Mouse (Mus musculus) ES-Bruce4 (cell line): ENCODE results near the gene Kcnip4.

Experiments
- CTCF ChIP-seq: IDR thresholded peaks from one replicate; pipeline ENCODE4 v1.8.1; 2011; ENCODE audit warnings: low read depth, low read length
- EP300 ChIP-seq: IDR thresholded peaks from 2 replicates; pipeline ENCODE4 v1.6.1; 2011; ENCODE audit warnings: low read depth, low read length; ENCODE audit not compliant: insufficient read depth
- POLR2A ChIP-seq: IDR thresholded peaks from one replicate; pipeline ENCODE4 v1.8.1; 2011; ENCODE audit warnings: low read length; ENCODE audit not compliant: insufficient read depth

GRCm38 (mm10) chr5:48705997-48706396, 818.7 kb downstream of the Kcnip4 start:
- TF ChIP-seq CTCF, result no peak
- TF ChIP-seq POLR2A, result no peak
- TF ChIP-seq EP300, result no peak
